Mouse (Mus musculus): ENCODE measurements around the gene Ino80e.

DNA sequence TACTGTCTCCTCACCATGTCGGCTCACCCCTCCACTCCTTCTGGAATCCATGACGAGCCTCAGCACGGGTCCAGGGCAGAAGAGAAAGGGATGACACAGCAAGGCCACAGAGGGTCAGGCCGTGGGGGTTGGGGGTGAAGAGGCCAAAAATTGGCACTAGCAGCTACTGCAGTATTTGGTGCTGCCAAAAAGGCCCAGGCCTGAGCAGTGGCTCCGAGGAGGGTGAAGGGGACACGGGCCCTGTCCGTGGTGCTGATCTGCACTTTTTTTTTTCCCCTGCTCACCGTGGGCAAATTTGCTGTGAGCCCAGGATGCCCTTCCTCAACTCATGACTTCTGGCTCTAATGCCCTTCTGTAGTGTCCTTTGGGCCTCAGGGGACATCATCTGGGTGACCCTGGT, 36.8 kb downstream of the Ino80e start:
- no peak for TF ChIP-seq CTCF (IDR thresholded peaks at IDR 0.05; ENCODE audit: control insufficient read depth, insufficient read depth, insufficient replicate concordance, low read depth, low read length)
- no peak for TF ChIP-seq POLR2A (IDR thresholded peaks at IDR 0.05; ENCODE audit: control insufficient read depth, low read depth, low read length)
